Mouse (Mus musculus) liver, embryonic 11.5 days (tissue): ENCODE measurements around the gene Rad51c. TPM values are rescaled to one million over a fixed set of nuclear protein-coding genes. Genes with fewer than 3 reads are reported as not detected.

ENCODE experiments used
- polyA plus RNA-seq: library from polyadenylated mRNA; unstranded; fragments of >200 nt; fragmentation: Nextera tagmentation; extraction: Ambion mirVana; gene quantifications from 2 replicates; pipeline ENCODE4 v1.2.1, GENCODE M21; 2014

Rad51c gene
- polyA plus RNA-seq, 1 experiment from 2014 or later, result 5.5 TPM

Other genes starting within 250 kb of the Rad51c start
- 1.9 and 2.6 TPM in 2 replicates for gene Ppm1e, start 45.9 kb downstream of the Rad51c start, polyA plus RNA-seq
- 0.32 and 0.48 TPM in 2 replicates for gene Tex14, start 111 bp upstream of the Rad51c start, polyA plus RNA-seq
- gene Gm11492, start 161.7 kb upstream of the Rad51c start, polyA plus RNA-seq, result not detected in 2 replicates
- 11.1 and 12.8 TPM in 2 replicates for gene Sept4, start 163.9 kb upstream of the Rad51c start, polyA plus RNA-seq
- gene Mtmr4, start 187.2 kb upstream of the Rad51c start, polyA plus RNA-seq, result 31.5 and 34.8 TPM in 2 replicates
- 0.08 and 0.10 TPM in 2 replicates for gene Hsf5, start 212.2 kb upstream of the Rad51c start, polyA plus RNA-seq